Mouse (Mus musculus) lung, postnatal 0 days (tissue): ENCODE data around the gene Ttll12. TPM values are rescaled to one million over a fixed set of nuclear protein-coding genes. Genes with fewer than 3 reads are reported as not detected.

Experiments used
- ATAC-seq: fragments of 200-750 bp; cut with Nextera tagmentation; 2 replicates; pipeline ENCODE4 v1.8.0; 2017; ENCODE audit warnings: moderate library complexity
- DNase-seq: peaks from one replicate; pipeline ENCODE4 v3.0.0-alpha.2; 2016; ENCODE audit warnings: low spot score
- H3K27ac ChIP-seq: fragments of 300-500 bp; sonication (generic); 2 replicates; pipeline ENCODE4 v1.5.1; 2014; ENCODE audit warnings: antibody characterized with exemption, mild to moderate bottlenecking, low read length, mixed read lengths
- H3K27me3 ChIP-seq: fragments of 300-500 bp; sonication (generic); replicated peaks from 2 replicates; pipeline ENCODE4 v1.6.1; 2014; ENCODE audit warnings: low read length, mixed read lengths; ENCODE audit not compliant: insufficient read depth
- H3K36me3 ChIP-seq: fragments of 300-500 bp; sonication (generic); 2 replicates; pipeline ENCODE4 v1.6.1; 2014; ENCODE audit warnings: low read length, mixed read lengths; ENCODE audit not compliant: insufficient read depth
- H3K4me1 ChIP-seq: fragments of 300-500 bp; sonication (generic); 2 replicates; pipeline ENCODE4 v1.6.1; 2014; ENCODE audit warnings: antibody characterized with exemption, low read depth, low read length, mixed read lengths; ENCODE audit not compliant: insufficient read depth
- H3K4me2 ChIP-seq: fragments of 300-500 bp; sonication (generic); replicated peaks from 2 replicates; pipeline ENCODE4 v1.6.1; 2014; ENCODE audit warnings: low read depth, mild to moderate bottlenecking, low read length, moderate library complexity, mixed read lengths
- H3K4me3 ChIP-seq: fragments of 300-500 bp; sonication (generic); 2 replicates; pipeline ENCODE4 v1.5.1; 2014; ENCODE audit warnings: low read depth, low read length
- H3K9ac ChIP-seq: fragments of 300-500 bp; sonication (generic); replicated peaks from 2 replicates; pipeline ENCODE4 v1.6.1; 2014; ENCODE audit warnings: low read depth, mild to moderate bottlenecking
- H3K9me3 ChIP-seq: fragments of 300-500 bp; sonication (generic); 2 replicates; pipeline ENCODE4 v1.6.1; 2016; ENCODE audit warnings: low read length, mixed read lengths
- CTCF ChIP-seq: IDR thresholded peaks from 2 replicates; pipeline ENCODE4 v1.5.1; 2016; ENCODE audit warnings: antibody characterized with exemption, mild to moderate bottlenecking
- EP300 ChIP-seq: IDR thresholded peaks from 2 replicates; pipeline ENCODE4 v1.6.1; 2016; ENCODE audit warnings: antibody characterized with exemption, mild to moderate bottlenecking, control low read depth
- WGBS: fragments of 180-500 bp; shearing (Covaris S2); extraction: QIAGEN DNeasy Blood & Tissue Kit; methylation state at CpG from one replicate; pipeline ENCODE4 v1.1.7; 2014; 5-methylcytosine and 5-hydroxymethylcytosine counted together
- polyA plus RNA-seq: library from polyadenylated mRNA; unstranded; fragments of >200 nt; fragmentation: Nextera tagmentation; extraction: Ambion mirVana; gene quantifications from 2 replicates; pipeline ENCODE4 v1.2.1, GENCODE M21; 2015

The Ttll12 gene
- polyA plus RNA-seq, 1 experiment from 2014 or later = 12.3 TPM

DNA sequence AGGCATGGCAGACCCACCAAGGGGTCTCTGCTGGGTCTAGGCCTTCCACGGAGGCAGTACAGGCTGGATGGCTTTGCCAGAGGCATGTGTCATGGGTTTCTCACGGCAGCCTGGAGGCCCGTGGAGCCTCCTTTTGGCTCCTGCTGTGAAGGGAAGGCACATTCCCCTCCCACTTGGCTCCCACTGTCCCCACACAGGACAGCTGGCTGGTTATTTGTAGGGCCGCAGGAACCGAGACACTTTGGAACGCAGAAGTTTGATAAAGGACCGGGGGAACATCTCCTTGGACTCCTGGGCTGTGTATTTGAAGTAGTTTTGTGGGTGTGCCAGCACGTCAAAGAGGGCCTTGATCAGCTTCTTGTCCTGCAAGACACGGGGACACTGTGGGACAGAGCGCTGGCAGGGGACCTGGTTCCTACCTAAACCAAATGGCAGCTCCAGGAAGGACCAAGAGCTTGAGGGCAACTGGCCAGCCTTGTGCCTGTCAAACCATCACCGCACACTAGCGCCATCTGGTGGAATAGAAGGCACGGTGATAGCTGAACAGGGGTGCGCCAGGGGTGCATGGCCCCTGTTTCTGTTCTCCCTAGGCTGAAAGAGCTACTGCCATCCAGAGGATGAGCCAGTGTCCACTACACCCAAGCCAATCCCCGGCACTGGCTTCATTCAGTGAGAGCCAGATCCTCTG is 12.3 kb upstream of the Ttll12 start:
- WGBS = 42% methylated on average over 15 of the region's 15 CpGs
- DNase-seq (peak; percentile 85), ATAC-seq (peak; percentile 63)
- no peaks in the 10 kb centered on the region for H3K36me3 ChIP-seq
- H3K4me2 ChIP-seq = no peak overlapping the region
- H3K9me3 ChIP-seq = no peaks in the 10 kb centered on the region
- TF ChIP-seq EP300 = no peak
- peak; percentile 95 for TF ChIP-seq CTCF
- H3K4me3 ChIP-seq = no peak overlapping the region
- H3K9ac ChIP-seq = no peak overlapping the region
- H3K4me1 ChIP-seq = no peaks in the 10 kb centered on the region
- H3K27ac ChIP-seq = no peak overlapping the region
- no peaks in the 10 kb centered on the region for H3K27me3 ChIP-seq

GRCm38 (mm10) chr15:83606700-83607099 is 11.7 kb upstream of the Ttll12 start:
- Histone ChIP-seq H3K9ac (no peak overlapping the region), H3K4me1 (no peaks in the 10 kb centered on the region), H3K9me3 (no peaks in the 10 kb centered on the region), H3K4me3 (no peak overlapping the region), H3K27me3 (no peaks in the 10 kb centered on the region), H3K27ac (no peak overlapping the region), H3K4me2 (no peak overlapping the region), H3K36me3 (no peaks in the 10 kb centered on the region)
- DNase-seq = no peak
- TF ChIP-seq EP300 = no peak
- TF ChIP-seq CTCF = no peak
- 88% methylated on average over 8 of the region's 8 CpGs for WGBS
- no peak for ATAC-seq

- no peak for DNase-seq
- Histone ChIP-seq H3K27ac (no peak overlapping the region), H3K9me3 (no peaks in the 10 kb centered on the region), H3K4me2 (no peak overlapping the region), H3K4me1 (no peaks in the 10 kb centered on the region), H3K4me3 (no peak overlapping the region), H3K27me3 (no peaks in the 10 kb centered on the region), H3K9ac (no peak overlapping the region), H3K36me3 (no peaks in the 10 kb centered on the region)
- 84% methylated on average over 11 of the region's 11 CpGs for WGBS
- ATAC-seq = no peak
- TF ChIP-seq EP300 = no peak
- TF ChIP-seq CTCF = no peak
Measured at GRCm38 (mm10) chr15:83606216-83606615, 11.3 kb upstream of the Ttll12 start.

GRCm38 (mm10) chr15:83603426-83603825 is 8.5 kb upstream of the Ttll12 start:
- 96% methylated on average over 7 of the region's 7 CpGs for WGBS
- Histone ChIP-seq H3K36me3 (no peaks in the 10 kb centered on the region), H3K27me3 (no peaks in the 10 kb centered on the region), H3K27ac (no peak overlapping the region), H3K4me3 (no peak overlapping the region), H3K9me3 (no peaks in the 10 kb centered on the region), H3K9ac (no peak overlapping the region), H3K4me2 (no peak overlapping the region), H3K4me1 (no peaks in the 10 kb centered on the region)
- ATAC-seq (no peak), DNase-seq (no peak)
- TF ChIP-seq EP300 (no peak), CTCF (no peak)

DNA sequence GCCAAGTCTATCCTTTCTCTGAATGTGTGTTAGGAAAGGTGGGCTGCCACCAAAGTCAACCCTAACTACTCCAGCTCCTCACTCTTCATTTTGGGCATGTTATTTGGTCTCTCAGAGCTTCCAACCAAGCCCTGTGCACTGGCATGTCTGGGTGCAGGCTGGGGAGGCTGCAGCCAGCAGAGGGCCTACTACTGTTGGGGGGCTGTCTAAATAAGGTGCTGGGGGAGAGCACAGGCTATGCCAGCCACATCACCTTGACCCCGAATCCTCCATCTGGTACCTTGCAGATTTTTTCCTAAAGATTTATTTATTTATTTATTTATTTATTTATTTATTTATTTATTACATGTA is 8.1 kb upstream of the Ttll12 start:
- no peaks in the 10 kb centered on the region for H3K4me1 ChIP-seq
- H3K4me3 ChIP-seq = no peak overlapping the region
- TF ChIP-seq CTCF (no peak), EP300 (no peak)
- no peaks in the 10 kb centered on the region for H3K36me3 ChIP-seq
- peak overlapping the region; percentile 43; the same call in 1 of the 2 replicates for H3K27ac ChIP-seq
- no peak for ATAC-seq
- no peaks in the 10 kb centered on the region for H3K27me3 ChIP-seq
- DNase-seq = no peak
- H3K9ac ChIP-seq = no peak overlapping the region
- no peaks in the 10 kb centered on the region for H3K9me3 ChIP-seq
- no peak overlapping the region for H3K4me2 ChIP-seq
- WGBS = 96% methylated on average over 1 of the region's 1 CpGs

GRCm38 (mm10) chr15:83602372-83603045 is 7.6 kb upstream of the Ttll12 start:
- ATAC-seq = peak; percentile 72
- Histone ChIP-seq H3K27ac (peak overlapping the region; percentile 43; the same call in 1 of the 2 replicates), H3K4me1 (no peaks in the 10 kb centered on the region), H3K9ac (no peak overlapping the region), H3K27me3 (no peaks in the 10 kb centered on the region), H3K4me2 (no peak overlapping the region), H3K36me3 (no peaks in the 10 kb centered on the region), H3K9me3 (no peaks in the 10 kb centered on the region), H3K4me3 (no peak overlapping the region)
- 38% methylated on average over 12 of the region's 13 CpGs for WGBS
- peak; percentile 58 for DNase-seq
- no peak for TF ChIP-seq CTCF
- no peak for TF ChIP-seq EP300
